Mouse (Mus musculus): ENCODE data around the gene Rp9. TPM values are rescaled to one million over a fixed set of nuclear protein-coding genes. Genes with fewer than 3 reads are reported as not detected.
"Not testable (repeated sequence)": the region's sequence is repeated elsewhere in the genome, so short reads cannot be mapped to it uniquely, and the experiment has no call there.

Rp9 gene
- polyA plus RNA-seq, 1 experiment from 2014 or later, result 48.1 TPM

DNA sequence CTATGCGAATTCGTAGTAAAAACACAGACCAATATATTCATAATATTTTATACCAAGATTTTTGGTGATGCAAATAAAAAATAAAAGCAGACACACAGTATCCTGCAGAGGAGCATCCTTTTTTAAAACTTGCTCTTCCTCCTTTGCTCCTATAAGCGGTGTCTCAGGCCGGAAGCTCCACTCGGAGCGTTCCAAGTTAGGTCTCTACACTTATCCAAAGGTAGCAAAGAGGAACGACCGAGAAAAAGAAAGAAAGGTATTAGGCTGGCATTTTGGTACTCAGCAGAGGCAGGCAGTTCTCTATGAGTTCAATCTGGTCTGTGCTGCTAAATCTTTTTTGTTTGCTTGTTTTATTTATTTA is 664 bp downstream of the Rp9 start:
- Histone ChIP-seq H3K9ac (ENCODE audit: low read length) (no peak overlapping the region), H3K9me3 (ENCODE audit: control insufficient read depth, low read length) (no peaks in the 10 kb centered on the region), H3K27me3 (ENCODE audit: control insufficient read depth, insufficient read depth, low read length) (no peaks in the 10 kb centered on the region), H3K4me1 (ENCODE audit: control insufficient read depth, insufficient read depth, low read length) (no peaks in the 10 kb centered on the region; the same call in 1 of the 2 replicates), H3K36me3 (ENCODE audit: control insufficient read depth, insufficient read depth, low read length) (no peaks in the 10 kb centered on the region), H3K27ac (ENCODE audit: low read depth, low read length) (no peak overlapping the region), H3K4me3 (ENCODE audit: low read depth, low read length) (no peak overlapping the region), H3K4me2 (ENCODE audit: low read depth) (no peak overlapping the region)
- 77% methylated on average over 8 of the region's 8 CpGs for WGBS
- ATAC-seq (ENCODE audit: insufficient read depth, low FRiP score, low TSS enrichment) (no peak), DNase-seq (ENCODE audit: low spot score) (no peak)

DNA sequence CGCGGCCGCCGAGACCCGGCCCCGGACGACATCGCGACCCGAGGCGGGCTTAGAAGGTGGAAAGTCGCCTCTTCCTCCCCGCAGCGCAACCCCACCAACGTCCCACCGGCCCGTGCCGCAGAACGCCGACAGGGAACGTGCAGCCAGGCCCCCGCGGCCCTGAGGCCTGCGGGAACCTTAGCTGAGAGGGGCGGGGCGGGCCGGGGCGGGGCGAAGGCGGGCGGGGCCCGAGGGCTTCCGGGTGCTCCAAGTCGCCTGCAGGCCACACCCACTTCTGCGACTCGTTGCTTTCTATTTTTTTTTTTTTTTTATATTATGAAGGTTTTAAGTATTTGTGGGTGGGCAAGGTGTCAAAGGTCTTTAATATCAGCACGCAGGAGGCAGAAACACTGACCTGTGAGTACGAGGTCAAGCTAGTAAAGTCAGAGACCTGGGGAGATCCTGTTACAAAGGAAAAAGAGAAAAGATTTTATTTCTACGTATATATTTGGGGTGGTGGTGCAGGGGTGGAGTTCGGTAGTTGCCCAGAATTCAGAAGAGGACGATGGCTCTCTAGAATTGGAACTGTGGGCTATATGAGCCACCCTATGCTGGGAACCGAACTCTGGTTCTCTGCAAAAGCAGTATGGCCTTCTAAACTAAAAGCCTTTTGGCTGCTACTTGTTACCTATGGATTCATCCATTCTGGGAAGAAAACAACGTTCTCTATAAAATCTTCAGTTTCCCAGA is 1.2 kb downstream of the Rp9 start:
- 5% methylated on average over 38 of the region's 43 CpGs for WGBS
- H3K27ac ChIP-seq (ENCODE audit: low read depth, low read length), result peak overlapping the region; percentile 78; the same call in 1 of the 2 replicates
- H3K36me3 ChIP-seq (ENCODE audit: control insufficient read depth, insufficient read depth, low read length), result no peaks in the 10 kb centered on the region
- no peaks in the 10 kb centered on the region; the same call in 1 of the 2 replicates for H3K4me1 ChIP-seq (ENCODE audit: control insufficient read depth, insufficient read depth, low read length)
- H3K27me3 ChIP-seq (ENCODE audit: control insufficient read depth, insufficient read depth, low read length), result no peaks in the 10 kb centered on the region
- no peaks in the 10 kb centered on the region for H3K9me3 ChIP-seq (ENCODE audit: control insufficient read depth, low read length)
- ATAC-seq (ENCODE audit: insufficient read depth, low FRiP score, low TSS enrichment) (peak; percentile 86), DNase-seq (ENCODE audit: low spot score) (peak; percentile 88)
- H3K9ac ChIP-seq (ENCODE audit: low read length), result peak overlapping the region; percentile 91
- H3K4me3 ChIP-seq (ENCODE audit: low read depth, low read length), result peak overlapping the region; percentile 83
- peak overlapping the region; percentile 73 for H3K4me2 ChIP-seq (ENCODE audit: low read depth)

DNA sequence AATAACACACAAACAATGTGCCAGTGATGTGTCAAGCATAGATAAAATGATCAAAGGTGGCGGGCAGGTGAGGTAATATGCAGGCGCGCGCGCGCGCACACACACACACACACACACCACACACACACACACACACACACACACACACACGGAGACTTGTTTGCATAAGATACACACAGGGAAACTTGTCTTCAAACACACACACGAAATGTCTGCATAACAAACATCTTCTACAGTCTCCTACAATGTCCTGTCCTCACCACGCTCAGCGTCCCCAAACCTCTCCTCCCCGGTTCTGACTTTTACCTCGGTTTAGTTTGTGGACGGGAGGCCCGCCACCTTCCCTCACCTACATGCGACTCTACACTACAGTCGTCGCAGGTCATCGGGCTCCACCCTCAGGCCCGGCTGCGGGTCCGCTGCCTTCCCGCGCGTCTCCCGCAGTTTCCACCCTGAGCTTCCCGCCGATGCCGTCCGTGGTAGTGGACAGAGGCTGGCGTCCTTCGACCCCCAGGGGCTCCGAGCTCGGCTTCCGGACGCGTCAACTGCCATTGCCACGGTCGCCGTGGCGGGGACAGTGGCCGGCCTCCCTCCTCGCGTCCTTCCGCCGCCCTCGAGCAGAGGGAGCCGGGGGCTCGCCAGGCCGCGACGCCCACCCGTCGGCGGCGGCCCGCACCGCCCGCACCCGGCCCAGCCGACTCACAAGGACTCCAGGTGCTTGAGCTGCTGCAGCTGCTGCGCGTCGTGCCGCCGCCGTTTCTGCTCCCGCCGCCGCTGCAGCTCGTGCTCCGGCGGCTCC is 2.0 kb downstream of the Rp9 start:
- peak; percentile 74 for ATAC-seq (ENCODE audit: insufficient read depth, low FRiP score, low TSS enrichment)
- no peaks in the 10 kb centered on the region for H3K9me3 ChIP-seq (ENCODE audit: control insufficient read depth, low read length)
- peak overlapping the region; percentile 83 for H3K4me3 ChIP-seq (ENCODE audit: low read depth, low read length)
- peak overlapping the region; percentile 91 for H3K9ac ChIP-seq (ENCODE audit: low read length)
- H3K36me3 ChIP-seq (ENCODE audit: control insufficient read depth, insufficient read depth, low read length), result no peaks in the 10 kb centered on the region
- DNase-seq (ENCODE audit: low spot score), result peak; percentile 65
- H3K4me1 ChIP-seq (ENCODE audit: control insufficient read depth, insufficient read depth, low read length), result no peaks in the 10 kb centered on the region; the same call in 1 of the 2 replicates
- no peaks in the 10 kb centered on the region for H3K27me3 ChIP-seq (ENCODE audit: control insufficient read depth, insufficient read depth, low read length)
- H3K4me2 ChIP-seq (ENCODE audit: low read depth), result peak overlapping the region; percentile 73
- 1% methylated on average over 68 of the region's 73 CpGs for whole genome bisulfite sequencing
- peak overlapping the region; percentile 78; the same call in 1 of the 2 replicates for H3K27ac ChIP-seq (ENCODE audit: low read depth, low read length)

DNA sequence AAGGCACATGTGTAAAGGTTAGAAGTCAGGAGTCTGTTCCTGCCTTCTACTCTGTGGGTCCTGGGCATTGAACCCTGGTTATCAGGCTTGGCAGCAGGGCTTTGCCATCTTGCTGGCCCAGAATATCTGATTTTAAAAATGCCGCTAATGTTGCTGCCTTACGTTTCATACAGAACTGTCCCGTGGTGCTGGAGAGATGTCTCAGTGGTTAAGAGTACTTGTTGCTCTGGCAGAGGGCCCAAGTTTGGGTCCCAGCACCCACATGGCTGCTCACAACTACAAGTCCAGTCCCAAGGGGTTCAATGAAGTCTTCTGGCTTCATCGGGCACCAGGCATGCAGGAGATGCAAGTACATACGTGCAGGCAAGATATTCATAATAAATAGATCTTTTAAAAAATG is 3.3 kb downstream of the Rp9 start:
- H3K27me3 ChIP-seq (ENCODE audit: control insufficient read depth, insufficient read depth, low read length), result no peaks in the 10 kb centered on the region
- WGBS, result 96% methylated on average over 5 of the region's 5 CpGs
- H3K4me3 ChIP-seq (ENCODE audit: low read depth, low read length), result no peak overlapping the region
- H3K4me2 ChIP-seq (ENCODE audit: low read depth), result no peak overlapping the region
- H3K4me1 ChIP-seq (ENCODE audit: control insufficient read depth, insufficient read depth, low read length), result no peaks in the 10 kb centered on the region; the same call in 1 of the 2 replicates
- ATAC-seq (ENCODE audit: insufficient read depth, low FRiP score, low TSS enrichment), result no peak
- H3K36me3 ChIP-seq (ENCODE audit: control insufficient read depth, insufficient read depth, low read length), result peaks cover under 1% of the 10 kb centered on the region; the same call in 1 of the 2 replicates
- DNase-seq (ENCODE audit: low spot score), result no peak
- H3K9ac ChIP-seq (ENCODE audit: low read length), result no peak overlapping the region
- no peak overlapping the region for H3K27ac ChIP-seq (ENCODE audit: low read depth, low read length)
- no peaks in the 10 kb centered on the region for H3K9me3 ChIP-seq (ENCODE audit: control insufficient read depth, low read length)

DNA sequence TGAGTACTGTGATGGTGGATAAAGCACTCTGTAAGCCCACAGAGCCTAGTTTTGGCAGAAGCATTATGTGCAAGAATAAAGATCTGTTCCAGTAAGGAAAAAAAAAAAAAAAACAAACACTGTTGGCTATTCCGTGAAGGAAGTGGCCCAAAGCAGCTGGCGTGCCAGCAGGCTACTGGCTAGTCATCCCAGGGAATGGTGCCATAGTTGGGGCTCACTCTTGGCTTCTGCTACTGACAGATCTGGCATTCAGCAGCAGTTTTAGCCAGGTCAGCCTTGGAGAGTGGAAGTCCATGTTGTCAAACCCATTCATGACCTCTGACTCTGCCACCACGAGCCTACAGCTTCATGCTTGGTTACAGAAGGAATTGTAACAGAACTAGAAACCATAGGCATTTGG is 7.6 kb downstream of the Rp9 start:
- Histone ChIP-seq H3K36me3 (ENCODE audit: control insufficient read depth, insufficient read depth, low read length) (peaks cover 2% of the 10 kb centered on the region), H3K4me1 (ENCODE audit: control insufficient read depth, insufficient read depth, low read length) (no peaks in the 10 kb centered on the region; the same call in 1 of the 2 replicates), H3K9me3 (ENCODE audit: control insufficient read depth, low read length) (no peaks in the 10 kb centered on the region), H3K9ac (ENCODE audit: low read length) (no peak overlapping the region), H3K4me3 (ENCODE audit: low read depth, low read length) (no peak overlapping the region), H3K4me2 (ENCODE audit: low read depth) (no peak overlapping the region), H3K27ac (ENCODE audit: low read depth, low read length) (no peak overlapping the region), H3K27me3 (ENCODE audit: control insufficient read depth, insufficient read depth, low read length) (no peaks in the 10 kb centered on the region)
- ATAC-seq (ENCODE audit: insufficient read depth, low FRiP score, low TSS enrichment) (no peak), DNase-seq (ENCODE audit: low spot score) (no peak)
- 87% methylated on average over 3 of the region's 3 CpGs for WGBS

DNA sequence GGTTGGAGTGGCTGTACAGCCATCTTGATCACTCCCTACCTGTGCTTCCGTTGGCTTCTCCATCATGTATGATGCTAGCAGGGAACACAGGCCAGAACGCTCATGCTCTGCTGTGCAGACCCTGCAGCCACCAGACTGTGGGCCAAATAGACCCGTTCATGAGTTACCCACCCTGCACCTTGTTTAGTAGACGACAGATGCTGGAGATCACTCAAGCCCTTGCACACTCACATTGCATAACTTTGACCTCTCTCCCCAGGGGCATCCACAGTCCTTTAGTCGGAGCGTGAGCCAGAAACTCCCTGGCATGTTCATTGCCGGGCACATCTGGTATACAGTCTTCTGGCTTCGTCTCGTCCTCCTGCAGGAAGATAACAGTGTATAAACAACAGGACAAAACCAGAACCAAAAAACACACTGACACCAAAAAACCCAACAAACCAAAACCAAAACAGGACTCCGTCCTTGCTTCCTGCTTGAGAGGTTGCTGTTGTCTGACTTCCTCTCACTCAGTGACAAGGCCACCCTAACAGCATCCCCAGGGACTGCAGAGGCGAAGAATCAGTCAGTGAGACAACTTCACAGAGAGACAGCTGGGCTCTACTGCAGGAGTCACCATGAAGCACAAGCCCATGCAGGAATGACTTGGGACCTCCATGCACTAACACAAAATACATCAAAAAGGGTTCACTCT is 12.3 kb downstream of the Rp9 start:
- no peak overlapping the region for H3K27ac ChIP-seq (ENCODE audit: low read depth, low read length)
- H3K9ac ChIP-seq (ENCODE audit: low read length), result no peak overlapping the region
- no peaks in the 10 kb centered on the region for H3K4me1 ChIP-seq (ENCODE audit: control insufficient read depth, insufficient read depth, low read length)
- H3K36me3 ChIP-seq (ENCODE audit: control insufficient read depth, insufficient read depth, low read length), result peaks cover 13% of the 10 kb centered on the region
- WGBS, result 93% methylated on average over 11 of the region's 11 CpGs
- no peak for DNase-seq (ENCODE audit: low spot score)
- H3K4me3 ChIP-seq (ENCODE audit: low read depth, low read length), result no peak overlapping the region
- no peaks in the 10 kb centered on the region for H3K27me3 ChIP-seq (ENCODE audit: control insufficient read depth, insufficient read depth, low read length)
- H3K4me2 ChIP-seq (ENCODE audit: low read depth), result no peak overlapping the region
- no peak for ATAC-seq (ENCODE audit: insufficient read depth, low FRiP score, low TSS enrichment)
- no peaks in the 10 kb centered on the region for H3K9me3 ChIP-seq (ENCODE audit: control insufficient read depth, low read length)

DNA sequence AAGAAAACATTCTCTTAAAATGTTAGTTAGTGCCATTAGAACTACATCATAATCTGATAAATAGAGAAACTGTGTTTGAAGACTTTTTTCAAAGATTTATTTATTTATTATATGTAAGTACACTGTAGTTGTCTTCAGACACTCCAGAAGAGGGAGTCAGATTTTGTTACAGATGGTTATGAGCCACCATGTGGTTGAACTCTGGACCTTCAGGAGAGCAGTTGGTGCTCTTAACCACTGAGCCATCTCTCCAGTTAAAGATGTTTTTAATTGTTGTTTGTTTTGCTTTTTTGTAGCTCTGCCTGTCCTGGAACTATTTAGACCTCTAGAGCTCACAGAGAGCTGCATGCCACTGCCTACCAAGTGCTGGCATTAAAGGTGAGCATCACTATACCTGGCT is 14.5 kb downstream of the Rp9 start:
- Histone ChIP-seq H3K4me3 (ENCODE audit: low read depth, low read length) (no peak overlapping the region), H3K4me2 (ENCODE audit: low read depth) (no peak overlapping the region), H3K36me3 (ENCODE audit: control insufficient read depth, insufficient read depth, low read length) (peaks cover 10% of the 10 kb centered on the region), H3K9me3 (ENCODE audit: control insufficient read depth, low read length) (no peaks in the 10 kb centered on the region), H3K27ac (ENCODE audit: low read depth, low read length) (no peak overlapping the region), H3K9ac (ENCODE audit: low read length) (no peak overlapping the region), H3K4me1 (ENCODE audit: control insufficient read depth, insufficient read depth, low read length) (no peaks in the 10 kb centered on the region), H3K27me3 (ENCODE audit: control insufficient read depth, insufficient read depth, low read length) (no peaks in the 10 kb centered on the region)
- ATAC-seq (ENCODE audit: insufficient read depth, low FRiP score, low TSS enrichment) (no peak), DNase-seq (ENCODE audit: low spot score) (no peak)

DNA sequence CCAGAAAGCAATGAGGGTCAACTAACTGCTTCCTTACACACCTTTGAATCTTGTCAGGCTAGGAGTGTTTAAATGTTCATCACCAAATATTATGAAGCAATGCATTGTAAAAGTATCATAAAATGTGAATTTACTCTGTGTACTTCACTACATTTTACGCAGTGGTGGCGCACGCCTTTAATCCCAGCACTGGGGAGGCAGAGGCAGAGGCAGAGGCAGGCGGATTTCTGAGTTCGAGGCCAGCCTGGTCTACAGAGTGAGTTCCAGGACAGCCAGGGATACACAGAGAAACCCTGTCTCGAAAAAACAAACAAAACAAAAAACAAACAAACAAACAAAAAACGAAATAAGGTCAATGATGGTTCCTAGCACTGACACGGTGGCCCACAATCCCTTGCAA is 15.6 kb downstream of the Rp9 start, which contains the start of gene Gm17545:
TSS of gene Gm17545 (plus strand) at position 301 of the 400 bp plus-strand sequence.
- not testable (repeated sequence) for H3K4me2 ChIP-seq (ENCODE audit: low read depth); H3K4me1 ChIP-seq (ENCODE audit: control insufficient read depth, insufficient read depth, low read length); H3K9ac ChIP-seq (ENCODE audit: low read length); H3K9me3 ChIP-seq (ENCODE audit: control insufficient read depth, low read length); DNase-seq (ENCODE audit: low spot score); ATAC-seq (ENCODE audit: insufficient read depth, low FRiP score, low TSS enrichment); H3K27ac ChIP-seq (ENCODE audit: low read depth, low read length); H3K4me3 ChIP-seq (ENCODE audit: low read depth, low read length); H3K27me3 ChIP-seq (ENCODE audit: control insufficient read depth, insufficient read depth, low read length)
- H3K36me3 ChIP-seq (ENCODE audit: control insufficient read depth, insufficient read depth, low read length), result peaks cover 11% of the 10 kb centered on the region
- WGBS, result 87% methylated on average over 8 of the region's 8 CpGs
